Mouse (Mus musculus): Measurements from ENCODE around the gene E2f1. TPM values are rescaled to one million over a fixed set of nuclear protein-coding genes. Genes with fewer than 3 reads are reported as not detected.

The E2f1 gene
- total RNA-seq, 2 experiments from 2014 or later = 2.2 to 4.3 TPM

GRCm38 (mm10) chr2:154521449-154521848, 48.2 kb downstream of the E2f1 start:
- DNase-seq = no peak
- intact Hi-C loops (cut with DNase I) = no loop called here

- intact Hi-C loops (cut with DNase I) = no loop called here
- no peak for DNase-seq
Measured at GRCm38 (mm10) chr2:154517424-154517823, 52.3 kb downstream of the E2f1 start.

GRCm38 (mm10) chr2:154516944-154517343, 52.7 kb downstream of the E2f1 start:
- no peak for DNase-seq
- intact Hi-C loops (cut with DNase I) = no loop called here

- DNase-seq = no peak
- intact Hi-C loops (cut with DNase I) = no loop called here
Measured at GRCm38 (mm10) chr2:154510141-154510540, 59.6 kb downstream of the E2f1 start.

Other genes starting within 250 kb of the E2f1 start
- 10 to 100 TPM; 19.0 to 19.2 TPM for gene Cdk5rap1, start 196.9 kb downstream of the E2f1 start, total RNA-seq (2021)
- 10 to 100 TPM; 91.4 to 98.7 TPM for gene Snta1, start 161.8 kb downstream of the E2f1 start, total RNA-seq (2021)
- gene Cbfa2t2, start 133.4 kb downstream of the E2f1 start, total RNA-seq (2021) = 10 to 100 TPM; 21.4 to 21.7 TPM
- under 1 TPM in 1 of 2 experiments, not detected in 1; 0.43 TPM for gene 1700003F12Rik, start 22.8 kb downstream of the E2f1 start, total RNA-seq (2021)
- not detected for gene Actl10, start 18.1 kb downstream of the E2f1 start, total RNA-seq (2021)
- gene Necab3, start 11.0 kb downstream of the E2f1 start, total RNA-seq (2021) = 1 to 10 TPM in 1 of 2 experiments, under 1 TPM in 1; 0.90 to 1.2 TPM
- 10 to 100 TPM; 23.8 to 28.5 TPM for gene Pxmp4, start 33.8 kb upstream of the E2f1 start, total RNA-seq (2021)
- 1 to 10 TPM; 2.3 to 2.6 TPM for gene Zfp341, start 43.4 kb upstream of the E2f1 start, total RNA-seq (2021)
- gene 4930519P11Rik, start 43.5 kb upstream of the E2f1 start, total RNA-seq (2021) = not detected
- 100 to 1,000 TPM; 105 to 112 TPM for gene Chmp4b, start 81.8 kb upstream of the E2f1 start, total RNA-seq (2021)
- gene Gm14214, start 200.1 kb upstream of the E2f1 start, total RNA-seq (2021) = not detected
- 100 to 1,000 TPM; 119 to 131 TPM for gene Raly, start 221.2 kb upstream of the E2f1 start, total RNA-seq (2021)
- gene a, start 221.5 kb upstream of the E2f1 start, total RNA-seq (2021) = not detected